Mouse (Mus musculus) small intestine, adult 2 months (tissue): ENCODE measurements around the gene Csk.

ENCODE experiments used
- CTCF ChIP-seq: fragments of 200-500 bp; IDR thresholded peaks from 2 replicates; pipeline ENCODE4 v1.5.1; 2012; ENCODE audit warnings: low read depth, mild to moderate bottlenecking, control low read depth, inconsistent platforms, low read length, moderate library complexity, mixed read lengths; ENCODE audit not compliant: insufficient replicate concordance, insufficient read length; ENCODE audit errors: extremely low read depth
- POLR2A ChIP-seq: fragments of 200-500 bp; IDR thresholded peaks from 2 replicates; pipeline ENCODE4 v1.6.1; 2012; ENCODE audit warnings: low read depth, mild to moderate bottlenecking, control low read depth, inconsistent platforms, low read length, moderate library complexity

DNA sequence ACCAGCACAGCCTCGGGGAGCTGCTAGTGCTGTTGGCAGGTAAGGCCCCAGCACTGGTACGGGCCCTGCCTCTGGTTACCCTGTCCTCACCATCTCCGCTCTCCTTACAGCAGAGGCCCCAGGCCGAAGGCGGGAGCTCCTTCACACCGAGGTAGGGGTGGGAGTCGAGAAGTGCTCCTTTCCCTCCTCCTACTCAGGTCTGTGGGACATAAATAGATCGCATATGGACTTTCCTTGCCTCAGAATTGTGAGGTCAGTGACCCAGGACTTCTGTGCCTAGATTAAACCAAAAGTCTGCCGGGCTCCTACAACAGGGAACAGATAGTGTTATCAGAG is 59.3 kb downstream of the Csk start:
- TF ChIP-seq CTCF, result no peak
- TF ChIP-seq POLR2A, result no peak
